Mouse (Mus musculus) mouse embryonic stem cell (cell line): ENCODE measurements around the gene Sik3.

ENCODE experiments used
- in situ Hi-C, 2 experiments: fragments of 300-500 bp; cut with MboI; formaldehyde crosslinking; loops; 1 replicate in 1 of 2; 3 replicates in 1 of 2; pipeline ENCODE4 v1.14.3; 2019 to 2020; ENCODE audit warnings: low sequenced_read_pairs in 2 of 2, low pct_unique_long_range_greater_than_20kb in 1 of 2, mixed read lengths in 1 of 2; ENCODE audit not compliant: unreplicated experiment in 1 of 2

Sik3 gene

GRCm38 (mm10) chr9:46158273-46158813 lies 145.7 kb downstream of the Sik3 start:
- in situ Hi-C loops: no loop called here

DNA sequence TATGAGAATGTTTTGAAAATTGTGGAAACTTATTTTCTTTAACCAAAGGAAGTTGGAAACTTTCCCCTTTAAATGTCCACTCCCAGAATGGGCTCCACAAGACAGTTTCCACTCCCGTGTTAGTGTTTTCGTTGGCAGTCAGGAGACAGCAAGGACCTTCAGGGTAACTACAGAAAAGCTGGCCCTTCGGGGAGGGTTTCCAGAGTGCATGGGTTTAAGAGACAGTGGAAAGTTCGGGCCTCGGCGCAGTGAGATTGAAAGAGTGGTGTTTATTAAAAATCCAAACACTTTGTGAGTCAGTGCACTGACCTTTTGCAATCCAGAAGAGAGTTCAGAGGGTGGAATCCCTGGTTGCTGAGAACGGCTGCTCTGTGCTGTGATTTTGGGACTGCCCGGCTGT lies 150.8 kb downstream of the Sik3 start:
- in situ Hi-C loops: no loop called here

- in situ Hi-C loops: no loop called here
Observed at GRCm38 (mm10) chr9:46168802-46169201, 156.2 kb downstream of the Sik3 start.

DNA sequence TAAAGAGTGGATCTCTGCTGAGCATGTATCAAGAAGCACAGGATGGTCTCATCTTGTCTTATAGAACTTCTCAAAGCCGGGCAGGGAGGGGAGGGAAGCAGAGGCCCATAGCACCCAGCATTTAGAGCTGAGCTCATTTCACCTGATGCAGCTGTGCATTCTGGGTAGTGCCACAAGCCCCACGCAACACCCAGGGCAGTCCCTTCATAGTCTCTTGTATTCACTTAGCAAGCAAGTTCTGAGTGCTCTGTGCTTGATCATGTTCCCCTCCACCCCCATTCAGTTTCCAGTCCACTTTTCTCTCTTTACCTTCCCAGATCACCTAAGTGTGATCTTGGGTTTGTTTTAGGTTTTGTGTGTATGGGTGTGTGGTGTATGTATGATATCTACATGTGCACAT lies 159.6 kb downstream of the Sik3 start:
- in situ Hi-C loops: no loop called here

DNA sequence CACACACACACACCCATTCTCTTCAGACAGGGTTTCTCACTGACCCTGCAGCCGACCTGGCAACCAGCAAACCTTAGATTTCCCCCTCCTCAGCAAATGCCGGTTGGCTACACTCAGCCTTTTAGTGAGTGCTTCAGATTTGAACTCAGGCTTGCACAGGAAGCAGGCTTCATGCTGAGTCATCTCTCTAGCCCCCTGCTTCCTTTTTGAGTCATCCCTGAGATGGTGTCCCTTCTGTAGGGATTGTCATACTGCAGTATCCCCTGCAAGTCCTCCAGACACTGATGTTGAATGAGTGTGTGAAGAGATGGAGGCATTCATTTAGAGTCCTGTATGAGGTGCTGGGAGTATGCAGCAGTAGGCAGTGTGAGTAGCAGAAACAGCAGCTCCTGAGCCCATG lies 160.3 kb downstream of the Sik3 start:
- in situ Hi-C loops: no loop called here

- in situ Hi-C loops: no loop called here
Observed at GRCm38 (mm10) chr9:46173919-46174318, 161.3 kb downstream of the Sik3 start.

DNA sequence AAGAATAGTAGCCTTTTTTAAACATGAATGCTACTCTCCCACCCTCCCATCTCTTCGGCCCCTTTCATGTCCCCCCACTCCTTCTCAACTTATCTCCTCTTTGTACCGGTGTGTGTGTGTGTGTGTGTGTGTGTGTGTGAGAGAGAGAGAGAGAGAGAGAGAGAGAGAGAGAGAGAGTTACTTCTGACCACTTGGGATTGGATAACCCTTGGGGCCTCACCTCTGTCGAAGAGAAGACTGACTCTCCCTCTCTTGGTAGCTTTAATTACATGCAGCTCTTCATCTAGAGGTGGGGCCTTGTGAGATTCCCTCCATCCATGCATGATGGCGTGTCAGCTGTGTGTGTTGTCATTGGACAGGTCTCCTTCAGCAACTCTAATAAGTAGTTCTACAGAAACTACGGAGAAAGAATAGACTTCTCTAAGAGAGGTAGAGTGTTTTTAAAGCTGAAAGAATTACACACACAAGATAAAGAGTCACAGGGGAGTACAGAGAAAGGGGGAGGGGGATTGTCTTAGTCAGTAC lies 162.2 kb downstream of the Sik3 start:
- in situ Hi-C loops: loop anchor here in 1 of 2 experiments (25.0 kb wide), 1 partner anchor 163 kb away; the partner anchor contains the start of genes Pafah1b2 and Sik3

- in situ Hi-C loops: loop anchor here in 1 of 2 experiments (25.0 kb wide), 1 partner anchor 163 kb away; the partner anchor contains the start of genes Pafah1b2 and Sik3
Observed at GRCm38 (mm10) chr9:46175300-46175699, 162.7 kb downstream of the Sik3 start.

DNA sequence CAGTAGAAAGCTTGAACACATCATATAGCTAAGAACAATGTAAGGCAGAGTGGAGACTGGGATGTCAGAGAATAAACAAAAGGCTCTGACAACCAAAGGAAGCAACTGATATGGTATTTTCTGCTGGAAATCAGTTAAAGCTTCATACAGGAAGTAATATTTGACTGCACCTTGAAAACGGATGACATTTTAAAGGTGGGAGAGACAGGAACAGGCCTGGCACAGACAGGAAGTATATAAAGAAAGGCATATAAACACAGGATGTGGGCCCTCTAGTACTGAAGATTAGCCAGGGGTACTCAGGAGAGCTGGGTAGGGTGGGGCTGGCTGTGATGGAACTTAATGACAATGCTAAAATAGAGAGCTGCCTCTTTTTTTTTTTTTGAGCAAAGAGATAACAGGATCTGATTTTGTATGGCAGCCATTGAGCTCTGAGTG lies 163.3 kb downstream of the Sik3 start:
- in situ Hi-C loops: loop anchor here in 1 of 2 experiments (25.0 kb wide), 1 partner anchor 164 kb away; the partner anchor contains the start of genes Pafah1b2 and Sik3

- in situ Hi-C loops: loop anchor here in 1 of 2 experiments (25.0 kb wide), 1 partner anchor 164 kb away; the partner anchor contains the start of genes Pafah1b2 and Sik3
Observed at GRCm38 (mm10) chr9:46176613-46177012, 164.0 kb downstream of the Sik3 start.

DNA sequence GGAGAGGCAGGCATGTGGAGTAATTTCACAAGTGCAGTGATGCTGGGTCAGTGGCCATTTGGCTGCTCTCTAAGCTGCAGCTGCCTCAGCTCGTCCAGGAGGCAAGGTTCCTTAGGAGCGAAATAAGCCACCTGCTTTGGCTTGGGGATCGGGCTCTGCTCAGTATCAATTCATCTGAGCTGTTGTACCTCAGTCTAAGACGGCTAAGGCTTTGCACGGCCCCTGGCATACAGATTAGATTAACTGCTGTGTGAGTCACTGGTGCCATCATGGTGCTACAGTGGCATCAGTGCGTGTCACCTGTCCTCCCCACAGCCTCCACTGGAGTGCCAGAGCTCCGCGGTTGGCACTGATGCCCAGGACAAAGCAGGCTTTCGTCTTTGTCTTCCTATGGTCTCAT lies 166.0 kb downstream of the Sik3 start:
- in situ Hi-C loops: loop anchor here in 1 of 2 experiments (25.0 kb wide), 1 partner anchor 166 kb away; the partner anchor contains the start of genes Pafah1b2 and Sik3

- in situ Hi-C loops: loop anchor here in 1 of 2 experiments (25.0 kb wide), 1 partner anchor 169 kb away; the partner anchor contains the start of genes Pafah1b2 and Sik3
Observed at GRCm38 (mm10) chr9:46181297-46181696, 168.7 kb downstream of the Sik3 start.

DNA sequence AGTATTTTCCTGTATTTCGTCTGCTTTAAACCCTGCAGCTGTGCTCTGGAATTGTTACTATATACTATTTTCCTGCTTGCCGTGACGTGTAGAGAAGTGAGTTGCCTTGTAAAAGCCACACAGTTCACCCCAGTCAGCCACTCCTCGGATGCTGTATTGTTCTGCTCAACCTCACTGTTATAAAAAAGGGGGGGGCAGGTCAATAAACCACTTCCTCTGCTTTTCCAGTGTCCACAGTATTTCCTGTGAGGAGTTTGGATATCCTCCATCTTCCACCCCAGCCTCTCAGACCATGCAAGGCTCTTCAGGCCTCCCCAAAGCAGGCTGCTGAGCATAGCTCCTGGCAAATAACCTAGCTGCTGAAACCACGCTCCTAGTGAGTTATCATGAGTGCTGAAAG lies 171.9 kb downstream of the Sik3 start:
- in situ Hi-C loops: loop anchor here in 1 of 2 experiments (25.0 kb wide), 1 partner anchor 172 kb away; the partner anchor contains the start of genes Pafah1b2 and Sik3

GRCm38 (mm10) chr9:46185191-46185590 lies 172.6 kb downstream of the Sik3 start:
- in situ Hi-C loops: loop anchor here in 1 of 2 experiments (25.0 kb wide), 1 partner anchor 173 kb away; the partner anchor contains the start of genes Pafah1b2 and Sik3

DNA sequence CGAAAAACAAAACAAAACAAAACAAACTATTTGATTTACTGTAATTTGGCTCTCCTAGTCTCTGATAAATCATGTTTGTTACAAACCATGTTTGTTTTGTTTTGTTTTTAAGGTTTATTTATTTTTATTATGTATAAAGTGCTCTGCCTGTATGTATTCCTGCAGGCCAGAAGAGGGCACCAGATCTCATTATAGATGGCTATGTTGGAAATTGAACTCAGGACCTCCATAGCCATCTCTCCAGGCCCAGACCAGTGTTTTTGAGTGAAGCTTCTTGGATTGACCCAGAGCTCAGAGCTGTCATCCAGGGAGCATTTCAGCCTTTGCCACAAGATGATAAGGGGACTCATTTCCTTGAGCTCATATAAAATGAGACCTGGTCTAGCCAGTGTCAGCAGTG lies 173.8 kb downstream of the Sik3 start:
- in situ Hi-C loops: loop anchor here in 1 of 2 experiments (25.0 kb wide), 1 partner anchor 174 kb away; the partner anchor contains the start of genes Pafah1b2 and Sik3

GRCm38 (mm10) chr9:46188370-46188769 lies 175.8 kb downstream of the Sik3 start:
- in situ Hi-C loops: loop anchor here in 1 of 2 experiments (25.0 kb wide), 1 partner anchor 176 kb away; the partner anchor contains the start of genes Pafah1b2 and Sik3

GRCm38 (mm10) chr9:46188956-46189355 lies 176.3 kb downstream of the Sik3 start:
- in situ Hi-C loops: loop anchor here in 1 of 2 experiments (25.0 kb wide), 1 partner anchor 177 kb away; the partner anchor contains the start of genes Pafah1b2 and Sik3

GRCm38 (mm10) chr9:46189381-46189780 lies 176.8 kb downstream of the Sik3 start:
- in situ Hi-C loops: loop anchor here in 1 of 2 experiments (25.0 kb wide), 1 partner anchor 177 kb away; the partner anchor contains the start of genes Pafah1b2 and Sik3

GRCm38 (mm10) chr9:46191234-46191633 lies 178.6 kb downstream of the Sik3 start:
- in situ Hi-C loops: loop anchor here in 1 of 2 experiments (25.0 kb wide), 1 partner anchor 179 kb away; the partner anchor contains the start of genes Pafah1b2 and Sik3
